Mouse (Mus musculus) kidney, adult 11 months (tissue): ENCODE results near the gene Pdx1.

Experiments used
- DNase-seq: peaks from one replicate; pipeline ENCODE4 v3.0.0; 2022

The Pdx1 gene

DNA sequence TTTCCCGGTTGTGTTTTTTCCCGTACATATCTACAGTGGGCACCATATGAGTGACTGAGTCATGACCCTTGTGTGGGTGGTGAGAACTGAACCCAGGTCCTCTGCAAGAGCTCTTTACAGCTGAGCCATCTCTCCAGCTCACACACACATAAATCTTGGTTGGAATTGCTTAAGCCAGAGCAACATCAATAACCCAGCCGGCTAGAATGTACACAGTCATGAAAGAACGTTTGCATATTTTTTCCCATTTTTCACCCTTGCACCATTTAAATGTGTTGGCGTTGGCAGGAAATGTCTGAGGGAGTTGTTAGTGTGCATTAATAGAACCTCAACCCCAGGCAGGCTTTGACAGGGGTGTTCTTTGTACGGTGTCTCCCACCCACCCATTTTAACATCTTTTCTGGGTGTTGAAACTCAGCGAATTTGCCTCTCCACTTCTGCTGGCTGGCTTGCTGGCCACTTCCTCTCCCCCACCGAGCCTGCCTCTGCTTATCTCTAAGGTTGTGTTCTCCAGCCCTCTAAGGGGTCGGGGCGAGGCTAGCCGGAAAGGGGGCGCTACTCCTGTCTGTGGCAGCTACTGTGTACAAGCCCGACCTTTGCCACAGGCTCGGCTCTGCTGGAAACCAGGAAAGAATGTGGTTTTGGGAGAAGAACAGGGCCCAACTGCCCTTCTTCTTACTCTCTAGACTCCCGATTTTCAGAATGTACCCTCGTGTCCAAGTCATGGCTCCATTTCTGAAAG is 22.2 kb downstream of the Pdx1 start:
- no peak for DNase-seq

- no peak for DNase-seq
Observed at GRCm38 (mm10) chr5:147292506-147293120, 22.9 kb downstream of the Pdx1 start.

DNA sequence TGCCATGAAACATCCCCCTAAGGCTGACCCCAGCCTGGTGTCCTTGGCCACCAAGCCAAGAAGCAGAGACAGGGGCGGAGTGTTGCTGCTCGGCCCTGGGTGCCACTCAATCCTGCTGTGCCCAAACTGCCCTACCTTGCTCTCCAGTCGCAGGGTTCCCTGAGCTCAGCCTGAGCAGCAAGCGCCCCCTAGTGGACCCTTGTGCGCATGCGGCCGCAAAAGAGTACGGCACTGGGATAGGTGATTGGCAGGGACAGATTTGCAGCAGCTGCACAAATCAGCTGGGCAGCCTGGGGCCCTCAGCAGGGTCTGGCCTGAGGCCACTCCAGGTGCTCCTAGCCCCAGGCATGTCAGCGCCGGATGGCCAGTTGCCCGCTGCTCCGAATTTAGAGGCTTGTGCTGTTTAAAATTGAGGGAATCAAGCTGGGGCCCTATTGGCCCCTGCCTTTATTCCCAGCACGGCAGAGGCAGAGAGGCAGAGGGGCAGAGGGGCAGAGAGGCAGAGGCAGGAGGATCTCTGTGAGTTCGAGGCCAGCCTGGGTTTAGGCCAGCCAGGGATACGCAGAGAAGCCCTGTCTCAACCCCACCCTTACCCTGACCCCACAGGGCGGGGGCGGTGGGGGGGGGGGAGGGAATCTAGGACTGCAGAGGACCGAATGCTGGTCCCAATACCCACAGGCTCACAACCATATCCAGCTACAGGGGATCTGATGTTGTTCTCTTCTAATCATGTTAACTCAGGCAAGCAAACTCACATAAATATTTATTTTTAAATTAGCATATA is 23.6 kb downstream of the Pdx1 start:
- peak; percentile 31 for DNase-seq

GRCm38 (mm10) chr5:147294121-147294520 is 24.4 kb downstream of the Pdx1 start:
- DNase-seq: no peak

DNA sequence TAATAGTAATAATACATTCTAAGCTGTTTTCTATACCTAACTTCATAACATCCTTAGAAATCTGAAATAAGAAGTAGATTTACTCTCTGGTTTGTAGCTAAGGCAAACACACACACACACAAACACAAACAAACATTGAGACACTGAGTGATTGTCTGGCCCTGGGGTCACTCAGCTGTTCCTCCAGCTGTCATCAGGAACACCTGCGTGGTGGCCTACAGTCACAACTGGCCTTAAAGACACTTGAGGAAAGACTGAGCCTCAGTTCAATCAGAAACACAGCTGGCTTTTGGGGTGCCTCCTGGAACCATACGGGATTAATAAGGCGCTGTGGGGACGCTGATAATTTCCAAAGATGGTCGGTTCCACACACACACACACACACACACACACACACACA is 27.5 kb downstream of the Pdx1 start:
- DNase-seq: no peak

GRCm38 (mm10) chr5:147299255-147300000 is 29.7 kb downstream of the Pdx1 start:
- DNase-seq: peak; percentile 21

DNA sequence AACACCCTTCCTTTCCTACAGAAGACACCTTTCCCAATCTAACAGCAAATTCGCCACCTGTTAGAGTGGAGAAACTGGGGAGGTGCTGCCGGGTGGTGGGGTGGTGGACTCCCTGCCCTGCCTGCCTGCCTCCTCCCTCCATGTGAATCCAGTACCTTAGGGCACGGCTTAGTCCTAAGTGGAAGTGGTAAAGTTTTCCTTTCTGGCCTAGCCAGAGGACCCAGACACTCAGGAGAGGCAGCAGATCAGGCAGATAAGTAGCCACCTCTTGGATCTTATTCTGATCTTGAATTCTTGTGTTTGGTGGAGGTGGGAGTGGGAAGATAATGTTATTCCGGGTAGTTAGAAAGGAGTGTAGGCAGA is 30.2 kb downstream of the Pdx1 start:
- DNase-seq: no peak

GRCm38 (mm10) chr5:147300917-147301780 is 31.4 kb downstream of the Pdx1 start:
- DNase-seq: no peak

DNA sequence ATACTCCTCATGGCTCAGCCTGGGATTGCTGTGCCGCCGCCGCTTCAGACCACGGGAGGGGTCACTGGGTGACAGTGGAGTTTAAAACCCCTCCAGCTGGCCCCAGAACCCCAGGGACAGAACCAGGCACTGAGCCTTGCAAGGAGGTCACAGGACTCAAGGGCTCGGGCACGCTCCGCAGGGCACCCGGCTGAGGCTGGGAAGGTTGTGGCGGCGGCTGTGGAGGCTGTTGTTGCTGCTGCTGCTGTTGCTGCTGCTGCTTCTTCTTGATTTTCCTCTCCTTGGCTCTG is 32.0 kb downstream of the Pdx1 start:
- DNase-seq: no peak

DNA sequence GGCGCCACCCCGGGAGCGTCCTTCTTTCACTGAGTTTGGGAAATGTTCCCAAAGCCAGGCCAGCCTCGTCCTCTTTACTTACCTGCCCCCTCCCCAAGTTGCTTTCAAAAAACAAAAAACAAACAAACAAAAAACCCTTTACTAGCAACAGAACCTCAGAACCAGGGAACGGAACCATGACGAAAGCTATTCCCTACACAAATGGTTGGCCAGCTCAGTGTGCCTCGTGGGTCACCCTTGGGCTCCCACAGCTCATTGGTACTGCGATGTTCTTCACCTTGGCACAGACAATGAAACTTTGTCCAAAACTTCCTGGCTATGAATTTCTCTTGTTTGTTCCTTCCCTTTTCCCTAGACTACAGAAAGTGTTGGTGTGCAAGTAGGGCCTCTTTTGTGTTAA is 32.4 kb downstream of the Pdx1 start:
- no peak for DNase-seq

GRCm38 (mm10) chr5:147302746-147303400 is 33.1 kb downstream of the Pdx1 start:
- no peak for DNase-seq

DNA sequence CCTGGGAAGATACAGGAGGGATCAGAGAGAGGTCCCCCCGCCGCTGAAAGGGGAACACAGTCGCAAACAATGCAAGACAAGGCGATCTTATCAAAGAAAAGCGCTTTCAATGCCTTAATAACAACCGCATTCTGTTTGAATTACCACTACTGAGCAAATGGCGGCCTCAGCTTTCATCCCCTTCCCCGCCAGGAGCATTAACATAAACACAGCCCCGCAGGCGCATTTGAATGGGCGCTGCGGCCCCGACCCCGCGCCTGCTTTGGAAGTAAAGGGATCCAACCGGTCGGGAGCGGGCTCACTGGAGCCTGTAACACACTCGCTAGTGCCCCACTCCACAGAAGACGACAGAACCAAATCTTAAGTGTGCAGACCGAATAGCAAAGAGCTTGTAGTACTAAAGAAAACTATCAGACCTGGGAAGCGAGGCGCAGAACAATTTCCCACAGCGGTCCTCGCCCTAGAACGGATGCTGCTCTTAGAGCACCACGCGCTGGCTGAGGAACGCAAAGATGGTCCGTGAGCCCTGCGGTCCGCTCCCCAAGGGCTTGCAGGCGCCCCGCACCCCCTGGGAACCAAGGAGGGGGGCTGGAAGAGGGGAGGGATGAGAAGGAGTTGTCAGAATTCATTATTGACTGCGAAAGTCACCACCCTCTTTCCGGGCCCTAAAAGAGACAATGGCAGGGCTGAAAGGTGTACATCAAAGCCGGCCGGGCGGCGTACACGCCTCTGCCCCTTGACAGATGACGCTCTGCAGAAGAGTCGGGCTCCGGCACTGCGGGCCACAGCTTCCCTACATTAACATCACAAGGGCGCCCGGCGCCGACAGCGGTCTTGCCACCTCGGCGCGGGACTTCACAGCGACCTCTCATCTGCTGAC is 34.8 kb downstream of the Pdx1 start:
- DNase-seq: no peak

DNA sequence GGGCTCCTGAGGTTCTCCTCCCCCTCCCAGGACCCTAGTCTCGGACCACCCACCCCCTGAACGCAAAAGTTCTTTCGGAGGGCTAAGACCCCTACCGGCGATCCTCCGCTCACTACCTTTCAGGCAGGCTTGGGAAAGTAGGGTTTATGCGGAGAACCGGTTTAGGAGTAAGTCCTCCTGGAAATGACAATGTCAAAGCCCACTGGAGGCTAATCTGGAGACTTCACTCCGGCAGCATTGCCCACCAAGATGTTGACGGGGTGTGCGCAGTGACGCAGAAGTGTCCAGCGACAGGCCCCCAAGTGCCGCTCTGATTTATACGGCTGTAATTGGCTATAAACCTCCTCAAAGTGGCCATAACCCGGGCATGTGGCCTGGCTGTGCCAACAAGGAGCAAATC is 35.4 kb downstream of the Pdx1 start:
- DNase-seq: no peak

GRCm38 (mm10) chr5:147305856-147306637 is 36.3 kb downstream of the Pdx1 start:
- DNase-seq: no peak

DNA sequence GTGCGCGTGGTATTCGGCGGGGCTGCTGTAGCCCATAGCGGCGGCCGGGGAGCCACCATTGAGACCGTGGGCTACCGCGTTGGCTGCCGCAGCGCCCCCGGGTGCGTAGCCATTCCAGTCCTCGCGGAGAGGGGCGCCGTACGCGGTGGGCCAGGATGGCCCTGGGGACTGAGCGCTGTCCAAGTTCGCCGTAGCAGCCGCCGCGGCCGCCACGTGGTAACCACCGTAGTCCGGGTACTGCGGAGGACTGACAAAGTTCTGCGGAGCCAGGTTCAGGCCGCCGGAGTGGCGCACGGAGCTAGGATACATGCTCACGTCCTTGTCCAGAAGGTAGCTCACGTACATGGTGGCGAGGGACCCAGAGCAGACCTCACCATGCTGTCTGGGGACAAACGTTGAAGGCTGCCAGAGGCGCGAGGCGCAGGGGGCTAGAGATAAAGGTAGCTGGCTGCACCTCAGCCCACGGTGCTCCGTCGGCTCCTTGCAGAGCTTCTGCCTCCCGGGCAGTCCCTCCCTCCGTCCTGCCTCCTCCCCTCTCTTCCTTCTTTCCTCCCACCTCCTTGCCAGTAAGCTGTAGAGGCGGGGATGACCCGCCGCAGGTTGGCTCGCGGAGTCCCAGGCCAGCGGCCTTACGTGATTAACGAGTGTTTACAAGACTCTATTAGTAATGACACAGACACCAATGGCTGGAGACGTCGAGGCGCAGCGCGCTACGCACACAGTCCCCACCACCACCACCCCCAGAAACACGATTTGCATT is 37.1 kb downstream of the Pdx1 start, which contains the start of gene Cdx2:
TSS of gene Cdx2 (minus strand) at position 633 of the 760 bp plus-strand sequence.
- DNase-seq: no peak

DNA sequence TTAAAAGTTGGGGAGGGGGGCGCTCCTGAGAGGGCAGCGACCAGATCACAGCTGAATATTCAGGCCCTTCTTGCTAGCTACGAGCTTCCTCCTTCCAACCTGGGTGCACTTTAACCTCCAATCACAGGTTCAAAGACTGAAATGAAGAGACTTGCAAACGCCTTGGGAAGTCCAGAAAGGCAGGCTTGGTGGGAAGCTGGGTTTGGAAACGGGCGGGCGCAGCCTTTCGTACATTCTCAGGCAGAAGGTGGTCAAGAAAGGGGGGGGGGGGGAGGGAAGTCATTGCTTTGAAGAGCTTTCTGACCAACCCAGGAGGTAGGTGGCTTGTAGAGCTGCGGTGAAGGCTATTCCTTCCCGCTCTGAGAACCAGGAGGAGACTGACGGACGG is 37.6 kb downstream of the Pdx1 start:
- DNase-seq: no peak

GRCm38 (mm10) chr5:147308451-147308850 is 38.7 kb downstream of the Pdx1 start:
- no peak for DNase-seq

- no peak for DNase-seq
Observed at GRCm38 (mm10) chr5:147309786-147310185, 40.0 kb downstream of the Pdx1 start.
